8 mouse cellular contexts compared by ENCODE assay signal in the genomic region with DNA sequence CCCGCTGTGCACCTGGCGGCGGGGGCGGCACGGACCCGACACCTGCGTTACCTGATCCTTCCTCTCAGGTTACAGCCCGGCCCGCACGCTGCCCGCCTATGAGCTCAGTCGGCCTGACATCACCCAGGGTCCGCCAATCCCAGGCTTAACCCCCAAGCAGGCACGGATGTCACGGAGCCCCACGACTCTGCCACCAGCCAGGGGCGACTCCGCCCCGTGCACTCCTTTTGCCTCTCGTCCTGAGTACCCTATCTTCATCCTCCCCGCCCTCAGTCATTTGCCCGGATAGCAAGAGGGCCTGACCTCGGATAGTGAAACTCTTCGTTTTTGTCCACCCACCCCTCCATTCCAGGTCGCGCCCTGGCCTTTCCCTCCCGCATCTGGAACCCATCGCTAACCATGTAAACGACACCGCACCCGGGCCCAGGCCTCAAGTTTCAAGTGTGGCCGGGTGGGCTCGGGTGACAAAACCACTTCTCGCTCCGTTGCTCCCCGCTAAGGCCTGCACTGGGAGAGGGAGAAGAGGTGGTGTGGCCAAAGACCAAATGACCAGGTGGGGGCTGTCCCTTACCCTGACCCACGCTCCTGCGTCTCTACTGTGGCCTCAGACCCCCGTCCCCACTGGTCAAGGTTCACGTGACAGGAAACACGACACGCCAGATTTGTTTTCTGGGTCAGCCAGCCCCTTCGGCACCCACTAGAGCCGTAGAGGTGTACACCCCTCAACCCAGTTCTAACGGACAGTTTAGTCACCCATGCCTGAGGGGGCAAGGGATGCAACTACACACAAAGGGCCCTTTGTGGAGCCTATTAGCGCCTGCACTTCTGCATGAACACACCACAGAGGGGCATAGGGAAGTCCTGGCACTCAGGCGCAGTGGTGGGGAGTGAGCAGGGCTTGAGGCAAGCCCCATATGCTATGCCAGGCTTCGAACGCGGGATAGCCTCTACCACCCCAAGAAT. TPM values are rescaled to one million over a fixed set of nuclear protein-coding genes. Genes with fewer than 3 reads are reported as not detected.
A peak's percentile ranks its signal among the peaks of the same experiment; 100 is the strongest.
DNase-seq lines count a peak whose midpoint lies in the region; ATAC-seq and TF ChIP-seq lines count a peak whose summit lies in the region.
"Had no signal": no experiment of that assay in that cellular context is flagged by ENCODE, and none has a peak within 500 bp of the region (broad histone marks: within the 10 kb centered on the region; RNA-seq: fewer than 3 reads in every experiment).

No protein-coding gene starts in this region.

- no peak for TF ChIP-seq POLR2A in spleen, adult 2 months (IDR thresholded peaks at IDR 0.05; ENCODE audit: low read depth, low read length)

- WGBS in spleen, adult 2 months: 16% methylated on average over 50 of the region's 50 CpGs
- 4% methylated on average over 50 of the region's 50 CpGs for WGBS in forebrain, embryonic 16.5 days
- WGBS in liver, embryonic 12.5 days (ENCODE audit: insufficient replicate concordance): 9% methylated on average over 50 of the region's 50 CpGs

- H3K4me2 ChIP-seq in forebrain, embryonic 16.5 days (ENCODE audit: low read length): peak overlapping the region; percentile 55; the same call in 1 of the 2 replicates
- H3K4me2 ChIP-seq in liver, embryonic 12.5 days: peak overlapping the region; percentile 72

- no peaks in the 10 kb centered on the region for H3K36me3 ChIP-seq in spleen, adult 2 months (ENCODE audit: control insufficient read depth, insufficient read depth, low read length)
- no peaks in the 10 kb centered on the region for H3K36me3 ChIP-seq in forebrain, embryonic 16.5 days (ENCODE audit: control insufficient read depth, insufficient read depth)
- no peaks in the 10 kb centered on the region for H3K36me3 ChIP-seq in liver, embryonic 12.5 days

- no peak overlapping the region for H3K9ac ChIP-seq in forebrain, embryonic 16.5 days (replicated peaks; ENCODE audit: low read depth, low read length)
- no peak overlapping the region for H3K9ac ChIP-seq in liver, embryonic 12.5 days

- H3K27ac ChIP-seq in spleen, adult 2 months (ENCODE audit: insufficient read depth, low read length): no peak overlapping the region
- no peak overlapping the region for H3K27ac ChIP-seq in forebrain, embryonic 16.5 days (ENCODE audit: low read length)
- no peak overlapping the region for H3K27ac ChIP-seq in liver, embryonic 12.5 days

- TF ChIP-seq CTCF in spleen, adult 2 months (IDR thresholded peaks at IDR 0.05; ENCODE audit: extremely low read depth, insufficient read depth, insufficient read length, insufficient replicate concordance): no peak

- peak overlapping the region; percentile 40; the same call in 1 of the 2 replicates for H3K4me3 ChIP-seq in spleen, adult 2 months (ENCODE audit: extremely low read depth, insufficient read depth, insufficient read length)
- H3K4me3 ChIP-seq in forebrain, embryonic 16.5 days (replicated peaks; ENCODE audit: low read length): peak overlapping the region; percentile 36
- peak overlapping the region; percentile 49 for H3K4me3 ChIP-seq in liver, embryonic 12.5 days

- ATAC-seq in forebrain, embryonic 16.5 days: no peak
- ATAC-seq in liver, embryonic 12.5 days: no peak
- ATAC-seq in monocyte, adult 5-6 weeks (replicated peaks; ENCODE audit: insufficient number of reproducible peaks, low FRiP score, low TSS enrichment, poor library complexity, severe bottlenecking): no peak

- no peaks in the 10 kb centered on the region for H3K9me3 ChIP-seq in forebrain, embryonic 16.5 days (ENCODE audit: control insufficient read depth, low read length)
- no peaks in the 10 kb centered on the region for H3K9me3 ChIP-seq in liver, embryonic 12.5 days (replicated peaks)

- H3K27me3 ChIP-seq in spleen, adult 2 months (ENCODE audit: control insufficient read depth, insufficient read depth, low read length): peaks cover 33% of the 10 kb centered on the region
- H3K27me3 ChIP-seq in forebrain, embryonic 16.5 days (replicated peaks; ENCODE audit: control insufficient read depth, insufficient read depth, low read length): peaks cover 68% of the 10 kb centered on the region
- H3K27me3 ChIP-seq in liver, embryonic 12.5 days (replicated peaks): peaks cover 97% of the 10 kb centered on the region

- H3K4me1 ChIP-seq in spleen, adult 2 months (ENCODE audit: control insufficient read depth, insufficient read depth, insufficient read length): peaks cover 15% of the 10 kb centered on the region
- H3K4me1 ChIP-seq in forebrain, embryonic 16.5 days (replicated peaks; ENCODE audit: control insufficient read depth, insufficient read depth, low read length): peaks cover 20% of the 10 kb centered on the region
- H3K4me1 ChIP-seq in liver, embryonic 12.5 days: peaks cover 23% of the 10 kb centered on the region

- DNase-seq in spleen, adult 2 months (ENCODE audit: low read depth in 1 of 2, low spot score in 2 of 2): no peak
- DNase-seq in spleen, postnatal 10 days (ENCODE audit: low spot score in 2 of 2): no peak
- DNase-seq in gastrocnemius, postnatal 4 days (ENCODE audit: low spot score in 2 of 2): no peak
- DNase-seq in gastrocnemius, adult 18-20 months (ENCODE audit: low spot score): no peak

RNA-seq across cellular contexts. Expression of gene Tnfrsf25, which starts 16.4 kb away (rescaled TPM):
- polyA plus RNA-seq in spleen, adult 2 months (2012; rRNA removed): 17.0 and 27.0 TPM in 2 replicates
- polyA plus RNA-seq in forebrain, embryonic 16.5 days (2015; fragmentation: Nextera tagmentation; extraction: Ambion mirVana): 0.97 and 1.5 TPM in 2 replicates
- 0.74 and 0.87 TPM in 2 replicates for polyA plus RNA-seq in liver, embryonic 12.5 days (2016; fragmentation: Nextera tagmentation; extraction: Ambion mirVana)
- total RNA-seq in monocyte, adult 5-6 weeks (2017): 1.3 to 4.7 TPM in 2 of 3 replicates, not detected in the other
- total RNA-seq in gastrocnemius, postnatal 4 days (2021): 1 to 10 TPM; 1.9 to 2.0 TPM
- total RNA-seq in gastrocnemius, adult 18-20 months (2021): 1 to 10 TPM; 1.0 to 1.8 TPM

RNA-seq across cellular contexts. Expression of gene Espn, which starts 20.1 kb away (rescaled TPM):
- 2.1 and 2.7 TPM in 2 replicates for polyA plus RNA-seq in spleen, adult 2 months (2012; rRNA removed)
- polyA plus RNA-seq in forebrain, embryonic 16.5 days (2015; fragmentation: Nextera tagmentation; extraction: Ambion mirVana): 0.08 and 0.12 TPM in 2 replicates
- 2.6 and 2.9 TPM in 2 replicates for polyA plus RNA-seq in liver, embryonic 12.5 days (2016; fragmentation: Nextera tagmentation; extraction: Ambion mirVana)
- 0.53 to 2.0 TPM (median 0.78 TPM) in 3 replicates for total RNA-seq in monocyte, adult 5-6 weeks (2017)
- total RNA-seq in gastrocnemius, postnatal 4 days (2021): 1 to 10 TPM; 1.5 TPM
- total RNA-seq in gastrocnemius, adult 18-20 months (2021): under 1 TPM; 0.36 to 0.59 TPM

RNA-seq across cellular contexts. Expression of gene Hes2, which starts 26.6 kb away (rescaled TPM):
- not detected in 2 replicates for polyA plus RNA-seq in spleen, adult 2 months (2012; rRNA removed)
- polyA plus RNA-seq in forebrain, embryonic 16.5 days (2015; fragmentation: Nextera tagmentation; extraction: Ambion mirVana): not detected in 2 replicates
- polyA plus RNA-seq in liver, embryonic 12.5 days (2016; fragmentation: Nextera tagmentation; extraction: Ambion mirVana): 0.05 TPM in 1 of 2 replicates, not detected in the other
- not detected in 3 replicates for total RNA-seq in monocyte, adult 5-6 weeks (2017)
- total RNA-seq in gastrocnemius, postnatal 4 days (2021): not detected
- not detected for total RNA-seq in gastrocnemius, adult 18-20 months (2021)
- total RNA-seq: neutrophil, adult 5-6 weeks had no signal

RNA-seq across cellular contexts. Expression of gene Acot7, which starts 45.8 kb away (rescaled TPM):
- polyA plus RNA-seq in spleen, adult 2 months (2012; rRNA removed): 15.4 and 17.9 TPM in 2 replicates
- 210 and 269 TPM in 2 replicates for polyA plus RNA-seq in forebrain, embryonic 16.5 days (2015; fragmentation: Nextera tagmentation; extraction: Ambion mirVana)
- polyA plus RNA-seq in liver, embryonic 12.5 days (2016; fragmentation: Nextera tagmentation; extraction: Ambion mirVana): 33.0 and 36.2 TPM in 2 replicates
- 18.1 to 62.4 TPM (median 30.9 TPM) in 3 replicates for total RNA-seq in monocyte, adult 5-6 weeks (2017)
- 10 to 100 TPM; 13.5 to 17.6 TPM for total RNA-seq in gastrocnemius, postnatal 4 days (2021)
- total RNA-seq in gastrocnemius, adult 18-20 months (2021): 10 to 100 TPM; 16.2 to 18.8 TPM

RNA-seq across cellular contexts. Expression of gene Plekhg5, which starts 59.8 kb away (rescaled TPM):
- 9.5 and 13.1 TPM in 2 replicates for polyA plus RNA-seq in spleen, adult 2 months (2012; rRNA removed)
- polyA plus RNA-seq in forebrain, embryonic 16.5 days (2015; fragmentation: Nextera tagmentation; extraction: Ambion mirVana): 11.7 and 13.2 TPM in 2 replicates
- 7.7 and 8.4 TPM in 2 replicates for polyA plus RNA-seq in liver, embryonic 12.5 days (2016; fragmentation: Nextera tagmentation; extraction: Ambion mirVana)
- 2.5 to 8.2 TPM (median 5.6 TPM) in 3 replicates for total RNA-seq in monocyte, adult 5-6 weeks (2017)
- total RNA-seq in gastrocnemius, postnatal 4 days (2021): 10 to 100 TPM; 22.2 to 31.9 TPM
- 1 to 10 TPM; 5.0 to 6.5 TPM for total RNA-seq in gastrocnemius, adult 18-20 months (2021)
